Mouse (Mus musculus) common myeloid progenitor, adult 5-6 weeks (primary cell): ENCODE measurements at regions not wholly inside any gene's neighbourhood (a gene's known extent, or its start where the extent isn't known, plus 50 kb on each side); places are given as distances from the start of the nearest gene placed in this dataset.

Source experiments
- ATAC-seq: replicated peaks from 2 replicates; pipeline ENCODE4 v1.8.0; 2016; ENCODE audit warnings: low read depth, mild to moderate bottlenecking, moderate TSS enrichment, inconsistent platforms; ENCODE audit not compliant: poor library complexity, severe bottlenecking

DNA sequence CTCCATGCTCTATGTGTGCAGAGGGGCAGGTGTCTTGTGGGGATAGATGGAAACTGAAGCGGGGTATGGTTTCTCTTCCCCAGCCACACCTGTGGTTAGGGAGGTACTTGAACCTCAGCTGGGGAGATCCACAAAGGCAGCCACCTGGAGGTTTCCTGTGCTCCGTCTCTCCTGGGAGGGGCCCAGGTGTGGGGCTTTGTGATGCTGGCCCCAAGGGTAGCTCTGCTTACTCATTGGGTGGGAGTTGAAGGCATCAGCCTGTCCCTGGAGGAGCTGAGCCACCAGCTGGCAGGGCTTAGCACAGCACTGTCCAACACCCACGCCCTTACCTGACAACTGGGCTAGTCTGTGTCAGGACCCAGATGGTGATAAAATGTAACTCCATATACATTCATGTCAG lies 81.4 kb downstream of the Lhx2 start:
- no peak for ATAC-seq

DNA sequence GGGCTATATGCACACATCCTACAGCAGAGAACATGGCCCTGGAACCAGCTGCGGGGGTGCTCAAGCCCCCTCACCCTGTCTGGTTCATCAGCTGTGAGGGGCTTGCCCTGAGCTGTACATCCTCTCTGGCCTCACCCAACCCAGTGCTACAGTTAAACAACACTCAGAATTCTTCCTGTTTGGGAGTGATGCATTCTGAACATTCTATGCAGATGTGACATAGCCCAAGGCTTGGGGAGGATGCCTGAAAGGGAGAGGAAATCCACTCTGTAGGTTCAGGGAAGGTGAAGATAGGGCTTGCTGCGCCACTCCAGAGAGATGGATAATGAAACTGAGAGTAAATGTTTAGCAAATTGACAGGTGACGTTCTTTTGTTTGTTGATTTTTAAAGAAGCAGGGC lies 83.3 kb downstream of the Lhx2 start:
- ATAC-seq, result no peak

DNA sequence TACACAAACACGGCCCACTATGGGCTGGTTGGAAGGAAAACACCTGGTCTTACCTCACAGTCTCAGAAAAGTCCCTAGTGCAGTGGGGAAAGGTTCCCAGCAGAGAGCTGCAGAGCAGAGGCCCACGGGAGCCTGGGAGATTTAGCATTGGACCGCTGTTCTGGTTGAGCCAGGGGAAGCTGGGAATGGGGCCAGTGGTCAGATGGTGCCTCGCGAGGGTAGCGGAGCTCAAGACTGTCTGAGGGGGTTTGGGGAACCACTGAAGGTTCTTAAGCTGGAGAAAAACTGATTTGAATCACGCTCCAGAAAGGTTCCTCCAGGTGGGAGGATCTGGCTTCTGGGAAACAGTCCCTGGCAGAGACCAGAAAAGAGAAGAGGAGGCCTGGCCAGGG lies 84.8 kb downstream of the Lhx2 start:
- ATAC-seq, result no peak

DNA sequence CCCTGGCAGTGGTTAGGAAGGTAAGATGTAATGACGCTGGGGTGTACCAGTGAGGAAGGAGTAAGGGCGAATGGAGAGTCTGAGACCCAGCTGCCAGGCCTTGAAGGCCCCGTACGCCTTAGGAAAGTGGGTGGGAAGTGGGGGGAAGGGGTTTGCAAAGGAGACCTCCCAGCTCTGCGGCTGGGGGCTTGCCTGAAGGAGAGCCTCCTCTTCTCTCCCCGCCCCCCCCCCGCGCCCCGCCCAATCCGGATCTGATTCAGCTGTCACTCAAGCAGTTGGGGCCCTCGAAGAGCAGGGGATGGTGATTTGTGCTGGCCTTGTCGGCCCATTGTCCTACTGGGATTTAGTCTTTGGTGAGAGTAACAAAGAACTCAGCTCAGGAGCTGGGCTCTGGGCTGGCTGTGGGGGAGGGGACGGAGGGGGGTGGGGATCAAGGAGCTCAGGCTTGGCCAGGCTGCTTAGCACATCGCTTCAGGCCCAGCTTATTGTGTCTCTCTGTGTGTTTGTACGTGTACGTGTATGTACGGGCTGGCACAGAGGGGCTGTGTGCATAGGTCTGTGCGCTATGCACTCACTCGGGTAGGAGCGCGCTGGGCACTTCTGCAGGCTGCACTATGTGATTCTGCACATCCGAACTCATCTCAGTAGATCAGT lies 85.3 kb downstream of the Lhx2 start:
- no peak for ATAC-seq

DNA sequence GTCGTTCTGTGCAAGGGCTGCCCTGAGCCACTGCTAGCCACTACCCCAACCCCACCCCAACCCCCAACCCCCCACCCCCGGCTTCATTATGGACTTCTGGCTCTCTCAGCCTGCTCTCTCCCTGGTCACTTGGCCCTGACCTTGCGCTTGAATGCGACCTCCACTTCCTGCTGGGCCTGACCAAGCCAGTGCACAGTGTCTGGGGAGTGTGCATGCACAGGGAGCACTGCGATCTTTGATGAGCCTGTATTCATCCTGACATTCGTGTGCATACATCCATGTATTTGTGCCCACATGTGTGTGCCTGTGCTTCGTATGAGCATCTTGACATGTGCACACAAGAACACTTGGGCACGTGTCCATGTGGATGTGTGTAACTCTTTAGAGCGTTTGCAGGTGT lies 85.9 kb downstream of the Lhx2 start:
- no peak for ATAC-seq

DNA sequence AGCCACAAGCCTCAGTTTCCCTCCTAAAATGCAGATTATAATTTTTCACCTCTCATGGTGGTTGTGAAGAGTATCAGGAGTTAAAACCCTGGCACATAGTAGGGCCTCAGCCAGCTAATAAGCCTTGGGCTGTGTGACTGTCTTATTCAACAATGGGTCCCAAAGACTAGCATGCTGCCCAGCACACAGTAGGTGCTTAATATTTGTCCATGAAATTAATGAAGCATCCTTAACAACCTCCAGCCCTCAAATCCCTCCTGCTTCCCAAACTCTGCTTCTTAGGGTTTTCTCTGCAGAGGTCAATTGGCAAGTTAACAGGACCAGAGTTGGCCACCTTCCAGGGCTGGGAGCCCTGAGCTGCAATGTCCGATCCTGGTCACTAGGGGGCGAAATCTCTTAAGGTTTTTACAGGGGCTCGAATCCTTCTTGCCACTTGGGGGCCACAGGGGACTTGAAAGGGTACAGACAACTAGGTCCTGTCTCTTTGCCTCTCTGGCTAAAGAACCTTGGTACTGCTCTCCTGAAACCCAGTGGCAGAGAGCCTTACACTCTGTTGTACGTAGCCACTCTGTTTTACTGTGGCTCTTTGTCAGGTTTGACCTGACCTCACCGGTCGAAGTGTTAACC lies 81.6 kb upstream of the Nek6 start:
- peak; percentile 82 for ATAC-seq

DNA sequence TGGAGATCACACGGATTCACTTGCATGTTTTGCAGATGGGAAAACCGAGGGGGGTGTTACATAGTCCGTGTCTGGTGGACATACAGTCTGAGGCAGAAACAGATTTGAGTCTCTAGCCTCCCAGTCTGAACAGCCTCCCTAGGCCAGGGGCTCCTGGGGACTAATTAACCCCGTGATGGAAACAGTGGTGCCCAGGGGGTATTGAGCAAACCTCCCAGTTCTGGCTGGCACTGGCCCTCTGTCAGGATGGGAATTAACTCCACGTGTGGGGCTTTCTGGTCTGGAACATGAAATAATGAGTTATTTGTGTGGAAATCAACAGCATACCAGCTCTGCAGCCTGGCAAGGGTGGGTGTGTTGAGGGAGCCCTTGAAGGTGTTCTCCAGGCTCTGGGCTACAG lies 79.9 kb upstream of the Nek6 start:
- no peak for ATAC-seq

DNA sequence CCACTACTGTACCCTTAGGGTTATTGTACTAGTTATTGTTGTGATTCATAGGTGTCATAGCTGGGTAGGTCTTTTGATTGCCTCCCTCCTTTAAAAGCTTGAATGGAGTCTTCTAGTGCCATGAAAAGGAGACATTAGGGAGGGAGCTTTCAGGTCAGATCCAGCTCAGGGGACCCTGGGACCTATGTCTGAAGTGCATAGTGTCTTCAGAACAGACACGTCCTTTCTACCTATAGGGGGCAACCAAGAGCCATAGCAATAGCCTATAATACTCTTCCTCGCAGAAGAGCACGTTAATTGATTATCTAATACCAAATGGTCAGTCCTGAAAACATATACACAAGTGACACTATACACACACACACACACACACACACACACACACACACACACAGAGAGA lies 77.7 kb upstream of the Nek6 start:
- peak; percentile 78 for ATAC-seq

DNA sequence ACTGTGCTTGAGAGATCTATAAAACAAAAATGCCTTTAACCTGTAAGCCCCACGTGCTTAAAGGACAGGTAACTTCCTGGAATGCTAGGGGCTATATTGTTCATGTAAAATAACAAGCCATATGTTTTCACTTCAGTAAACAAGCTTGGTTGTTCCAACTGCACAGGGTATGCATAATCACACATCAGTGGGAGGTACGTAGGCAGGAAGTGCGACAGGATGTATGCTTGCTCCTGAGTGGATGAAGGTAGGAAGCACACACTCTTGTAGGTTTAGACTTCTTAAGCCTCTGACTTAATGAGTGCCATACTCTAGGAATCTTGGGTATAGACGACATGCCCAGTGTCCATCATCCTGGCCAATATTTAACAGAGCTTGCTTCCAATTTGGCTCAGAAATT lies 74.7 kb upstream of the Nek6 start:
- ATAC-seq, result no peak

DNA sequence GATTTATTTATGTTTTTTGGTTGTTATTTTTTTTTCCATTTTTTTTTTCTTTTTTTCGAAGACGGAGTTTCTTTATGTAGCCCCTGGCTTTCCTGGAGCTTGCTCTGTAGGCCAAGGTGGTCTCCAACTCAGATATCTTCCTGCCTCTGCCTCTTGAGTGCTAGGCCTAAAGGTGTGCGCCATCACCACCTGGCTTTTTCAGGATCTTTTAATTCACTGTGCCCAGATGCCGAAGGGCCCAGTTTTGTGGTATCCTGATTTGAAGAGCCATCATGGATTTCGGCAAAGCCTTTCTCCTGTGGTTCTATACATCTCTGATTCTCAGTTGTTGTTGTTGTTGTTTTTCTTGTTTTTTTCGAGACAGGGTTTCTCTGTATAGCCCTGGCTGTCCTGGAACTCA lies 72.3 kb upstream of the Nek6 start:
- no peak for ATAC-seq

DNA sequence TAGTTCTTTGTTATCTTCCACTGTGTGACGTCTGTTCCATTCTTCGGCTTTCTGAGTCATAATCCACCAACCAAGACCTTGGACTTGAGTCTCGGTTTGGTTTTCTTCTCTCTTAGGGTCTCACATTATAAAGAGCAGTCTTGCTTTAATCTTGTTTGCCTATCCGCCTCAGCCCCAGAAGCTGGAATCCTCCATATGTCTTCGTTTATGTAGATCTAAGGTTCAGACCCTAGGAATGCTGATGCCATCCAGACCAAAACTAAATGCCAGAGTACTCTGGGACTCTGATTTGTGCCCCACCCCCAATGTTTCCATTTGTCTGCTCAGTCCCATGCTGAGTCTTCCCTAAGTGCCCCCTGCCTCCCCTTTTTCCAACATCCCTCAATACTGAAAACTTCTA lies 71.5 kb upstream of the Nek6 start:
- no peak for ATAC-seq

DNA sequence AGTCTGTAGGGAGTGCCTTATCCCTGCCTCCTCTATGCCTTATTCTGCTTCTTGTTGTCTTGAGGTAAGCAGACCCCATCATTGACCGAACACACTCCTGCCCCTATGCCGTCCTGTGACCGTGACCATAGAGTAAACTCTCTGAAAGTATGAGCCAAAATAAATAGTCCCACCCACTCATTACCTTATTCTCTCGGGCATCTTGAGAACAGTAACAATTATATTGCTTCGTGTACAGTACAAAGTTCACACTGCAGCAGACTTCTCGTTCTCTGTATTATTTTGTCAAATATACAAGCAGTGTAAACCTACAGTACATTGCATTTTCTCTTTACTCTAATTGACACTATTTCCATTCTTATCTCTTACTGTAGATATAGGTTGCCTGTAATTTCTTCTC lies 62.4 kb upstream of the Nek6 start:
- no peak for ATAC-seq

DNA sequence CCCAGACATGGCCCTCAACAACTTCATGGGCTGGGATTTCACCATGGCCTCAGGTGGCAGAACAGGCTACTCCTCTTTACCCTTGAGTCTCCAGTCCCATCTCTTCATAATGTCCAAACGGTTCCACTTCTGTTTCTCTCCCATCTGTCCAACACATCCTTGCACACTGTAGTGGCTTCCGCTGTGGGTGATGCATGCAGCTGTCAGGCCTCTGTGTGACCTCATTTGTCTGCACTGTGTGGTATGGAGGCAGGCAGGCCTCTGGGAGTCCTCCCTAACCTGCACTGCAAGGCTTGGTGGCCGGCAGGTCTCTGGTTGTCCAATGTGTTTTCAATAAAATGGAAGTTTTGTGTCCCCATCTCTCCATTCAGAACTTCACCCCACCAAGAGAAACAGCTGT lies 54.9 kb upstream of the Nek6 start:
- ATAC-seq, result peak; percentile 74

DNA sequence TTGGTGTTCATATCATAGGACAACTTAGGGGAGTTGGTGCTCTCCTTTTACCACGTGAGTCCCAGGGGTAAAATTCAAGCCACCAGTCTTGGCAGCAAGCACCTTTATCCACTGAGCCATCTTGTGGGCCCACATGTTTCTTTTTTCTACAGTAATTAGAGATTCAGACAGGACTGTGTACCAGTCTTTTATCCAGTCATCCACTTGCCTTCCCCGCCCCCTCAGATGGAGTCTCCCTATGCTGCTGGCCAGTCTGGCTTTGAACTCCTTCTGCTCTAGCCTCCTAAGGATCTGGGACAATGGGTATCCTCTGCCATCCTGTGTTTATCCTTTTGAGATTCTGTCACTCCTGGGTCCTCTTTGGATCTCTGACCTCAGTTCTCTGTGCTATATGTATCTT lies 51.1 kb upstream of the Nek6 start:
- ATAC-seq, result no peak

DNA sequence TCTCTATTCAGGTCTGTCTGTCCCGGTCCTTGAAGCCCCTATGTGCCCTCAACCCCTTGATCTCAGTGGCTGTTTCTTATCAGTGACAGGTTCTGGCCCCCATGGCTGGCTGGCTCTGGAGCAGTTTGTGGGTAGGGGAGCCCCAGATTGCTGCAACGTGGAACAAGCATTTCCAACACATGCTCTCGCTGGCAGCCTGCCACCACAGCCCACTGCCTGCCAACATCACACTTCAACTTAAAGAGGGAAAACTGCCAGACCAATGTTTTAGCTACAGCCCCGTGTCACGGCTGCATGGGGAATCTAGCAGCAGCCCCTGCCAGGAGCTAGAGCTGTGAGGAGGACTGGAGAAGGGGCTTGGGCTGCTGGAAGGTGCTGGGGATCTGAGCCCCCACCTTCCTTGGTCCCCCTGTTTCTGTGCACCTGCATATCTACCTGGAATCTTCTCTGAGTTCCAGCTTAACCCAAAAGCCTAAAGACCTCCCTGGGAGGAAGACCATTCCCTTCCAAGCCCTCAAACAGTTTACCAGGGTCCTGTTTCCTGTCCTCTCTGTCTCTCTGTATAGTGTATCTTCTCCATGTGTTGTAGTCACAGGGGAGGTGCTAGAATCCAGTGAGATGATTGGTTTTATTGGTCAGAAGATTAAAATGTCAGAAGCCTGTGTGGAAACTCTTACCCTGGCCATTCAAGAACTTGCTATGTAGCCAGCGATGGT lies 50.5 kb upstream of the Nek6 start:
- peak; percentile 49 for ATAC-seq
